Mouse (Mus musculus) left cerebral cortex, adult 11 months (tissue): ENCODE results near the gene Babam2.

Experiments used
- DNase-seq: peaks from one replicate; pipeline ENCODE4 v3.0.0; 2022; ENCODE audit warnings: low spot score

Babam2 gene

GRCm38 (mm10) chr5:31884962-31885361 is 187.5 kb downstream of the Babam2 start:
- no peak for DNase-seq

GRCm38 (mm10) chr5:31887590-31887989 is 190.1 kb downstream of the Babam2 start:
- DNase-seq, result no peak

GRCm38 (mm10) chr5:31888341-31888740 is 190.9 kb downstream of the Babam2 start:
- DNase-seq, result no peak

GRCm38 (mm10) chr5:31892631-31893030 is 195.1 kb downstream of the Babam2 start:
- DNase-seq, result no peak

- no peak for DNase-seq
Observed at GRCm38 (mm10) chr5:31899901-31900300, 202.4 kb downstream of the Babam2 start.

- no peak for DNase-seq
Observed at GRCm38 (mm10) chr5:31902144-31902543, 204.7 kb downstream of the Babam2 start.

- DNase-seq, result no peak
Observed at GRCm38 (mm10) chr5:31902891-31903290, 205.4 kb downstream of the Babam2 start.

- no peak for DNase-seq
Observed at GRCm38 (mm10) chr5:31904968-31905683, 207.6 kb downstream of the Babam2 start.

- DNase-seq, result no peak
Observed at GRCm38 (mm10) chr5:31905808-31906207, 208.3 kb downstream of the Babam2 start.

- DNase-seq, result no peak
Observed at GRCm38 (mm10) chr5:31906286-31906951, 208.9 kb downstream of the Babam2 start.

- no peak for DNase-seq
Observed at GRCm38 (mm10) chr5:31907959-31908358, 210.5 kb downstream of the Babam2 start.

- DNase-seq, result no peak
Observed at GRCm38 (mm10) chr5:31908818-31909217, 211.3 kb downstream of the Babam2 start.

GRCm38 (mm10) chr5:31916241-31916640 is 218.8 kb downstream of the Babam2 start:
- no peak for DNase-seq

- no peak for DNase-seq
Observed at GRCm38 (mm10) chr5:31918566-31918965, 221.1 kb downstream of the Babam2 start.

- DNase-seq, result no peak
Observed at GRCm38 (mm10) chr5:31920129-31920528, 222.6 kb downstream of the Babam2 start.

- no peak for DNase-seq
Observed at GRCm38 (mm10) chr5:31920890-31921289, 223.4 kb downstream of the Babam2 start.

GRCm38 (mm10) chr5:31924075-31924474 is 226.6 kb downstream of the Babam2 start:
- DNase-seq, result no peak

- no peak for DNase-seq
Observed at GRCm38 (mm10) chr5:31926551-31926950, 229.1 kb downstream of the Babam2 start.

GRCm38 (mm10) chr5:31929007-31929406 is 231.5 kb downstream of the Babam2 start:
- DNase-seq, result no peak

GRCm38 (mm10) chr5:31931127-31931625 is 233.7 kb downstream of the Babam2 start:
- no peak for DNase-seq

GRCm38 (mm10) chr5:31931637-31932036 is 234.2 kb downstream of the Babam2 start:
- no peak for DNase-seq

GRCm38 (mm10) chr5:31933296-31933695 is 235.8 kb downstream of the Babam2 start:
- DNase-seq, result no peak

GRCm38 (mm10) chr5:31934397-31934796 is 236.9 kb downstream of the Babam2 start:
- DNase-seq, result no peak
